Mouse (Mus musculus): ENCODE measurements around the gene Cd300lb.

- TF ChIP-seq CTCF (IDR thresholded peaks at IDR 0.05; ENCODE audit: extremely low read depth, insufficient read depth, insufficient read length, insufficient replicate concordance) (no peak), POLR2A (IDR thresholded peaks at IDR 0.05; ENCODE audit: low read depth, low read length) (no peak)
Observed at GRCm38 (mm10) chr11:114934144-114934543, at the start of gene Cd300lb.
